Mouse (Mus musculus) MEL (cell line): ENCODE data around the gene Epc2. TPM values are rescaled to one million over a fixed set of nuclear protein-coding genes. Genes with fewer than 3 reads are reported as not detected.
A peak's percentile ranks its signal among the peaks of the same experiment; 100 is the strongest.

ENCODE experiments used
- DNase-seq: peaks from one replicate; pipeline ENCODE4 v3.0.0; 2011; ENCODE audit warnings: low read depth, low spot score
- H3K27ac ChIP-seq: 2 replicates; pipeline ENCODE4 v1.5.1; 2012; ENCODE audit warnings: low read depth, mild to moderate bottlenecking, control low read depth, low read length, moderate library complexity; ENCODE audit not compliant: control insufficient read depth
- H3K27me3 ChIP-seq, 2 experiments: fragments of 150-350 bp in 1 of 2; sonication (generic) in 1 of 2; 2 replicates each; pipeline ENCODE4 v1.6.1; 2012; ENCODE audit warnings: low read length in 2 of 2, mild to moderate bottlenecking in 2 of 2, improper control_type of control experiment in 1 of 2, moderate library complexity in 1 of 2; ENCODE audit not compliant: insufficient read depth in 2 of 2, control insufficient read depth in 1 of 2
- H3K36me3 ChIP-seq, 2 experiments: 2 replicates each; pipeline ENCODE4 v1.6.1; 2012 to 2014; ENCODE audit warnings: low read length in 2 of 2, improper control_type of control experiment in 1 of 2, inconsistent platforms in 1 of 2, mild to moderate bottlenecking in 1 of 2; ENCODE audit not compliant: insufficient read depth in 2 of 2, control insufficient read depth in 1 of 2
- H3K4me1 ChIP-seq, 2 experiments: fragments of 150-350 bp in 1 of 2; sonication (generic) in 1 of 2; 2 replicates each; pipeline ENCODE4 v1.6.1; 2012; ENCODE audit warnings: low read length in 2 of 2, improper control_type of control experiment in 1 of 2, mild to moderate bottlenecking in 1 of 2; ENCODE audit not compliant: insufficient read depth in 2 of 2, control insufficient read depth in 1 of 2
- H3K4me3 ChIP-seq, 2 experiments: fragments of 150-350 bp in 1 of 2; sonication (generic) in 1 of 2; 2 replicates each; pipeline ENCODE4 v1.5.1; 2012; ENCODE audit warnings: low read depth in 2 of 2, low read length in 2 of 2, mild to moderate bottlenecking in 2 of 2, moderate library complexity in 2 of 2, control low read depth in 1 of 2, improper control_type of control experiment in 1 of 2; ENCODE audit not compliant: control insufficient read depth in 1 of 2, insufficient read depth in 1 of 2
- H3K79me2 ChIP-seq: 2 replicates; pipeline ENCODE4 v1.6.1; 2012; ENCODE audit warnings: mild to moderate bottlenecking, low read length, moderate library complexity; ENCODE audit not compliant: control insufficient read depth, poor library complexity, insufficient read depth
- H3K9ac ChIP-seq: 2 replicates; pipeline ENCODE4 v1.6.1; 2012; ENCODE audit warnings: low read depth, mild to moderate bottlenecking, control low read depth, low read length, moderate library complexity; ENCODE audit not compliant: control insufficient read depth, poor library complexity, severe bottlenecking
- H3K9me3 ChIP-seq: fragments of 150-350 bp; sonication (generic); replicated peaks from 2 replicates; pipeline ENCODE4 v1.6.1; 2012; ENCODE audit warnings: mild to moderate bottlenecking, low read length, improper control_type of control experiment, moderate library complexity; ENCODE audit not compliant: insufficient read depth
- BHLHE40 ChIP-seq: IDR thresholded peaks from 2 replicates; pipeline ENCODE4 v1.6.1; 2012; ENCODE audit warnings: low read depth, mild to moderate bottlenecking, inconsistent platforms, low read length, improper control_type of control experiment, borderline replicate concordance
- CTCF ChIP-seq, 3 experiments: IDR thresholded peaks in 2 of 3; conservative IDR thresholded peaks in 1 of 3; 2 replicates each; pipeline ENCODE4 v1.5.1; 2011 to 2012; ENCODE audit warnings: low read length in 3 of 3, low read depth in 2 of 3, mild to moderate bottlenecking in 2 of 3, improper control_type of control experiment in 1 of 3, inconsistent platforms in 1 of 3, mixed read lengths in 1 of 3, moderate library complexity in 1 of 3; ENCODE audit not compliant: control insufficient read depth in 1 of 3, insufficient read depth in 1 of 3, poor library complexity in 1 of 3, severe bottlenecking in 1 of 3
- E2F4 ChIP-seq: IDR thresholded peaks from 2 replicates; pipeline ENCODE4 v1.6.1; 2011; ENCODE audit warnings: low read depth, low read length, improper control_type of control experiment, borderline replicate concordance
- EP300 ChIP-seq, 2 experiments: IDR thresholded peaks; 2 replicates each; pipeline ENCODE4 v1.6.1; 2011; ENCODE audit warnings: improper control_type of control experiment in 2 of 2, low read length in 2 of 2, low read depth in 1 of 2, mild to moderate bottlenecking in 1 of 2
- ETS1 ChIP-seq: IDR thresholded peaks from 2 replicates; pipeline ENCODE4 v1.6.1; 2012; ENCODE audit warnings: low read depth, mild to moderate bottlenecking, inconsistent platforms, low read length, improper control_type of control experiment, moderate library complexity
- GABPA ChIP-seq: IDR thresholded peaks from 2 replicates; pipeline ENCODE4 v1.6.1; 2012; ENCODE audit warnings: low read depth, mild to moderate bottlenecking, inconsistent platforms, low read length, improper control_type of control experiment, moderate library complexity
- GATA1 ChIP-seq: IDR thresholded peaks from 2 replicates; pipeline ENCODE4 v1.6.1; 2011; ENCODE audit warnings: low read depth, low read length, improper control_type of control experiment
- JUND ChIP-seq: IDR thresholded peaks from 2 replicates; pipeline ENCODE4 v1.6.1; 2011; ENCODE audit warnings: low read depth, mild to moderate bottlenecking, improper control_type of control experiment, low read length
- KAT2A ChIP-seq: conservative IDR thresholded peaks from 2 replicates; pipeline ENCODE4 v1.6.1; 2012; ENCODE audit warnings: low read depth, low read length, improper control_type of control experiment, inconsistent platforms
- MEF2A ChIP-seq: IDR thresholded peaks from 2 replicates; pipeline ENCODE4 v1.6.1; 2014; ENCODE audit warnings: low read depth, mild to moderate bottlenecking, inconsistent platforms, low read length, improper control_type of control experiment; ENCODE audit not compliant: poor library complexity, insufficient replicate concordance, severe bottlenecking; ENCODE audit errors: extremely low read depth
- MYB ChIP-seq: IDR thresholded peaks from 2 replicates; pipeline ENCODE4 v1.6.1; 2011; ENCODE audit warnings: mild to moderate bottlenecking, low read depth, low read length, improper control_type of control experiment
- NELFE ChIP-seq: IDR thresholded peaks from 2 replicates; pipeline ENCODE4 v1.6.1; 2011; ENCODE audit warnings: low read depth, low read length, improper control_type of control experiment
- POLR2AphosphoS5 ChIP-seq: IDR thresholded peaks from 2 replicates; pipeline ENCODE4 v1.6.1; 2012; ENCODE audit warnings: low read depth, borderline replicate concordance, mild to moderate bottlenecking, inconsistent platforms, low read length, moderate library complexity, mixed read lengths
- RCOR1 ChIP-seq: IDR thresholded peaks from 2 replicates; pipeline ENCODE4 v1.6.1; 2012; ENCODE audit warnings: low read depth, mild to moderate bottlenecking, inconsistent platforms, low read length, improper control_type of control experiment
- SMC3 ChIP-seq: IDR thresholded peaks from 2 replicates; pipeline ENCODE4 v1.6.1; 2011; ENCODE audit warnings: low read depth, low read length, improper control_type of control experiment
- TBP ChIP-seq: IDR thresholded peaks from 2 replicates; pipeline ENCODE4 v1.8.0; 2011; ENCODE audit warnings: low read depth, low read length, improper control_type of control experiment
- TCF12 ChIP-seq: IDR thresholded peaks from 2 replicates; pipeline ENCODE4 v1.6.1; 2014; ENCODE audit warnings: low read depth, mild to moderate bottlenecking, inconsistent platforms, low read length, improper control_type of control experiment, moderate library complexity
- USF1 ChIP-seq: IDR thresholded peaks from 2 replicates; pipeline ENCODE4 v1.6.1; 2014; ENCODE audit warnings: low read depth, mild to moderate bottlenecking, inconsistent platforms, low read length, improper control_type of control experiment, moderate library complexity
- ZC3H11A ChIP-seq: IDR thresholded peaks from 2 replicates; pipeline ENCODE4 v1.6.1; 2012; ENCODE audit warnings: low read depth, mild to moderate bottlenecking, inconsistent platforms, low read length, improper control_type of control experiment
- ZKSCAN1 ChIP-seq: IDR thresholded peaks from 2 replicates; pipeline ENCODE4 v1.6.1; 2012; ENCODE audit warnings: low read depth, mild to moderate bottlenecking, inconsistent platforms, low read length, improper control_type of control experiment, moderate library complexity
- ZNF384 ChIP-seq: IDR thresholded peaks from 2 replicates; pipeline ENCODE4 v1.6.1; 2012; ENCODE audit warnings: low read depth, mild to moderate bottlenecking, inconsistent platforms, low read length, improper control_type of control experiment
- polyA plus RNA-seq, 2 experiments: library from polyadenylated mRNA; stranded (reverse) in 1 of 2; unstranded in 1 of 2; fragments of >175 nt in 1 of 2; fragments of >200 nt in 1 of 2; gene quantifications; 2 replicates each; pipeline versions ENCODE4 v1.2.1 to v1.2.4; 2012; ENCODE audit warnings: low replicate concordance in 2 of 2, low read depth in 1 of 2; ENCODE audit not compliant: insufficient read length in 2 of 2, insufficient read depth in 1 of 2, missing spikeins in 1 of 2
- total RNA-seq: library from RNA; depleted of rRNA; stranded (reverse); fragments of 300-350 nt; gene quantifications from 2 replicates; pipeline ENCODE4 v1.2.3, GENCODE M21; 2012

Gene Epc2
- total and polyA plus RNA-seq, 3 experiments = 14.3 to 15.4 TPM; not detected in 1

- Histone ChIP-seq H3K27ac (no peak overlapping the region), H3K9me3 (no peaks in the 10 kb centered on the region), H3K79me2 (no peaks in the 10 kb centered on the region), H3K27me3 (no peaks in the 10 kb centered on the region; a peak in 1 of 4 replicates), H3K4me3 (no peak overlapping the region)
- DNase-seq = no peak
- TF ChIP-seq ZKSCAN1 (no peak), CTCF (IDR thresholded peaks at IDR 0.05 in 2 of 3, conservative IDR thresholded peaks at IDR 0.05 in 1 of 3; ENCODE audit: control insufficient read depth in 1 of 3, insufficient read depth in 1 of 3, low read depth in 2 of 3, low read length in 3 of 3, poor library complexity in 1 of 3, severe bottlenecking in 1 of 3) (no peak), GABPA (no peak), E2F4 (no peak), MYB (no peak), NELFE (no peak), JUND (no peak), ETS1 (no peak), MEF2A (no peak), GATA1 (no peak), BHLHE40 (no peak), TBP (no peak), USF1 (no peak), EP300 (IDR thresholded peaks at IDR 0.05; ENCODE audit: low read depth in 1 of 2, low read length in 2 of 2) (no peak), ZNF384 (no peak), RCOR1 (no peak), SMC3 (no peak), ZC3H11A (no peak), TCF12 (no peak), POLR2AphosphoS5 (no peak)
- TF ChIP-seq, all 39 proteins: peak for 0
- H3K9ac ChIP-seq = no peak overlapping the region
- no peaks in the 10 kb centered on the region for H3K4me1 ChIP-seq
- H3K36me3 ChIP-seq = no peaks in the 10 kb centered on the region
Observed at GRCm38 (mm10) chr2:49433211-49433610, 18.1 kb upstream of the Epc2 start.

GRCm38 (mm10) chr2:49446238-49446637 is 5.0 kb upstream of the Epc2 start:
- peak; percentile 54 for TF ChIP-seq SMC3
- peak in 1 of 3 experiments; percentile 41; a peak in 2 of 6 replicates for TF ChIP-seq CTCF (IDR thresholded peaks at IDR 0.05 in 2 of 3, conservative IDR thresholded peaks at IDR 0.05 in 1 of 3; ENCODE audit: control insufficient read depth in 1 of 3, insufficient read depth in 1 of 3, low read depth in 2 of 3, low read length in 3 of 3, poor library complexity in 1 of 3, severe bottlenecking in 1 of 3)
- TF ChIP-seq ZKSCAN1 = no peak
- no peak for TF ChIP-seq KAT2A
- TF ChIP-seq, all 39 proteins: peak for 2
- no peak for DNase-seq
- no peaks in the 10 kb centered on the region for H3K27me3 ChIP-seq
- H3K27ac ChIP-seq = no peak overlapping the region
- H3K79me2 ChIP-seq = no peaks in the 10 kb centered on the region; the same call in 1 of the 2 replicates
- no peaks in the 10 kb centered on the region for H3K9me3 ChIP-seq
- H3K4me1 ChIP-seq = no peaks in the 10 kb centered on the region
- no peak overlapping the region for H3K9ac ChIP-seq
- peaks cover 0 to 5% of the 10 kb centered on the region in 2 experiments; a peak in 2 of 4 replicates for H3K36me3 ChIP-seq
- no peak overlapping the region for H3K4me3 ChIP-seq
